Mouse (Mus musculus): ENCODE results near the gene Chac1. TPM values are rescaled to one million over a fixed set of nuclear protein-coding genes. Genes with fewer than 3 reads are reported as not detected.

Gene Chac1
- polyA plus RNA-seq, 1 experiment from 2014 or later, result 1.7 TPM

DNA sequence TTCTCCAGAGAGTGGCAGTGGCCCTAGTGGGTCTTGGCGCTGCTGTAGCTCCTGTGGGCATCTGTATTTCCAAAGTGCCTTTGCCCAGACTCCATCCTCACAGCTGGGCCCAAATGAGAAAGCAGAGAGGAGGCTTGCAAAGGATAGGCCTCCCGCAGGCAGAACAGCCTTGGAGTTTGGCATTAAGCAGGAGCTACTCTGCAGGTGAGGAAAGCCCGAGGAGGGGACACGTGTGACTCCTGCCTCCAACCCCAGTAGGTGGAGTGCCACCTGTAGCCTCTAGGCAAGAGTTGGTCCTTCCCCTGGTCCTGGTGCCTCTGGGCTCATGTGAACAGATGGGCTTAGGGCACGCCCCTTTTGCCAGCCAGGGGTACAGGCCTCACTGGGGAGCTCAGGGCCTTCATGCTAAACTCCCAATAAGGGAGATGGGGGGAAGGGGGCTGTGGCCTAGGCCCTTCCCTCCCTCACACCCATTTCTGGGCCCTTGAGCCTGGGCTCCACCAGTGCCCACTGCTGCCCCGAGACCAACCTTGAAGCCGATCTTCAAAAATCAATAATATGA is 16.0 kb upstream of the Chac1 start:
- Histone ChIP-seq H3K27ac (ENCODE audit: low read length) (no peak overlapping the region), H3K27me3 (ENCODE audit: control insufficient read depth, insufficient read depth, low read depth, low read length) (no peaks in the 10 kb centered on the region), H3K4me3 (ENCODE audit: low read length) (no peak overlapping the region), H3K4me2 (ENCODE audit: low read depth, low read length) (0 out of 2 replicates have a peak overlapping the region, but pooled peaks have one; percentile 5), H3K9ac (ENCODE audit: low read length) (no peak overlapping the region), H3K36me3 (ENCODE audit: control insufficient read depth, insufficient read depth, low read length) (no peaks in the 10 kb centered on the region; the same call in 1 of the 2 replicates), H3K4me1 (replicated peaks; ENCODE audit: control insufficient read depth, insufficient read depth, low read length) (peaks cover 24% of the 10 kb centered on the region), H3K9me3 (ENCODE audit: control insufficient read depth, low read length) (no peaks in the 10 kb centered on the region)
- no peak for ATAC-seq (ENCODE audit: low read depth)
- WGBS, result 71% methylated on average over 7 of the region's 7 CpGs

GRCm38 (mm10) chr2:119335535-119335934 is 15.5 kb upstream of the Chac1 start:
- no peak for ATAC-seq (ENCODE audit: low read depth)
- Histone ChIP-seq H3K9ac (ENCODE audit: low read length) (no peak overlapping the region), H3K36me3 (ENCODE audit: control insufficient read depth, insufficient read depth, low read length) (no peaks in the 10 kb centered on the region; the same call in 1 of the 2 replicates), H3K4me3 (ENCODE audit: low read length) (no peak overlapping the region), H3K9me3 (ENCODE audit: control insufficient read depth, low read length) (no peaks in the 10 kb centered on the region), H3K27me3 (ENCODE audit: control insufficient read depth, insufficient read depth, low read depth, low read length) (no peaks in the 10 kb centered on the region), H3K4me1 (replicated peaks; ENCODE audit: control insufficient read depth, insufficient read depth, low read length) (peaks cover 21% of the 10 kb centered on the region), H3K4me2 (ENCODE audit: low read depth, low read length) (no peak overlapping the region), H3K27ac (ENCODE audit: low read length) (no peak overlapping the region)
- WGBS, result 53% methylated on average over 1 of the region's 1 CpGs

DNA sequence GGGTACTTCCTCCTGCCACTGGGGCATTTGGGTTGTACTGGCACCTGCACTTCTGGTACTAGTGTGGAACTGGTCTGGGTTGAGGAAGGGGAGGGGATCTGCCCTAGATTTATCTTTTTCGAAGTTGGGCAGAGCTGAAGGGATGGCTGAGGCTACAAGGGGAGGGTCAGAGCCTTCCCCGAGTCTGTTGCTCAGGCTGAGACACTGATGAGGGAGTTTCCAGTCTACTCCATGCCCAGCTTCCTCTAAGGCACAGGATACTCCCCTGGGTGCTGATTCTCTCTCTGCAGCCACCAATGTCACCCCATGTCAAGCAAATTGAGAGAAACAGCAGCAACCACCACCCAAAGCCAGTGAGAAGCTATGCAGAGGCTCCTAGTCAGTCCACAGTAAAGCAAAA is 15.0 kb upstream of the Chac1 start:
- Histone ChIP-seq H3K4me2 (ENCODE audit: low read depth, low read length) (no peak overlapping the region), H3K9me3 (ENCODE audit: control insufficient read depth, low read length) (no peaks in the 10 kb centered on the region), H3K9ac (ENCODE audit: low read length) (no peak overlapping the region), H3K36me3 (ENCODE audit: control insufficient read depth, insufficient read depth, low read length) (no peaks in the 10 kb centered on the region; the same call in 1 of the 2 replicates), H3K4me1 (replicated peaks; ENCODE audit: control insufficient read depth, insufficient read depth, low read length) (peaks cover 19% of the 10 kb centered on the region), H3K27ac (ENCODE audit: low read length) (peak overlapping the region; percentile 84), H3K27me3 (ENCODE audit: control insufficient read depth, insufficient read depth, low read depth, low read length) (no peaks in the 10 kb centered on the region), H3K4me3 (ENCODE audit: low read length) (no peak overlapping the region)
- no peak for ATAC-seq (ENCODE audit: low read depth)
- 59% methylated on average over 2 of the region's 2 CpGs for WGBS

DNA sequence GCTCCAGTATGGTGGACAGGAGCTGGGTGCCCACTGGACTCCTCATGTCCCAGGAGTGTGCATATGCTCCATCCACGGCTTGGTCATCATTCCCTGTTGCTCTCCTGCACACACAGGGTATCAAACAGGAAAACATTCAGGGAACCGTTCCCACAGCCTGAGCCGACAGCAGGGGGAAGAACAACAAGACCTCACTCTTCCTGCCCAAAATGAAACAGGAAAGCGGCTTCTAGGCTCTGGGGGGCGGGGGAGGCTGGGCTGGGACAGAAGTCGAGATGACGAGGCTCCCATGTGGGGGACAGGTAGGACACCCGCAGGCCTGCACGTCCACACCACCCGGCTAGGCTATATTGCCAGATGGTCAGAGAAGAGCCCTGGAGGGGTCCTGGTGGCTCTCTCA is 14.6 kb upstream of the Chac1 start:
- Histone ChIP-seq H3K27me3 (ENCODE audit: control insufficient read depth, insufficient read depth, low read depth, low read length) (no peaks in the 10 kb centered on the region), H3K4me2 (ENCODE audit: low read depth, low read length) (no peak overlapping the region), H3K27ac (ENCODE audit: low read length) (peak overlapping the region; percentile 84), H3K4me3 (ENCODE audit: low read length) (no peak overlapping the region), H3K9ac (ENCODE audit: low read length) (no peak overlapping the region), H3K9me3 (ENCODE audit: control insufficient read depth, low read length) (no peaks in the 10 kb centered on the region), H3K36me3 (ENCODE audit: control insufficient read depth, insufficient read depth, low read length) (no peaks in the 10 kb centered on the region; the same call in 1 of the 2 replicates), H3K4me1 (replicated peaks; ENCODE audit: control insufficient read depth, insufficient read depth, low read length) (peaks cover 19% of the 10 kb centered on the region)
- 0 out of 2 replicates have a peak, but pooled peaks have one; percentile 15 for ATAC-seq (ENCODE audit: low read depth)
- 52% methylated on average over 10 of the region's 10 CpGs for WGBS

DNA sequence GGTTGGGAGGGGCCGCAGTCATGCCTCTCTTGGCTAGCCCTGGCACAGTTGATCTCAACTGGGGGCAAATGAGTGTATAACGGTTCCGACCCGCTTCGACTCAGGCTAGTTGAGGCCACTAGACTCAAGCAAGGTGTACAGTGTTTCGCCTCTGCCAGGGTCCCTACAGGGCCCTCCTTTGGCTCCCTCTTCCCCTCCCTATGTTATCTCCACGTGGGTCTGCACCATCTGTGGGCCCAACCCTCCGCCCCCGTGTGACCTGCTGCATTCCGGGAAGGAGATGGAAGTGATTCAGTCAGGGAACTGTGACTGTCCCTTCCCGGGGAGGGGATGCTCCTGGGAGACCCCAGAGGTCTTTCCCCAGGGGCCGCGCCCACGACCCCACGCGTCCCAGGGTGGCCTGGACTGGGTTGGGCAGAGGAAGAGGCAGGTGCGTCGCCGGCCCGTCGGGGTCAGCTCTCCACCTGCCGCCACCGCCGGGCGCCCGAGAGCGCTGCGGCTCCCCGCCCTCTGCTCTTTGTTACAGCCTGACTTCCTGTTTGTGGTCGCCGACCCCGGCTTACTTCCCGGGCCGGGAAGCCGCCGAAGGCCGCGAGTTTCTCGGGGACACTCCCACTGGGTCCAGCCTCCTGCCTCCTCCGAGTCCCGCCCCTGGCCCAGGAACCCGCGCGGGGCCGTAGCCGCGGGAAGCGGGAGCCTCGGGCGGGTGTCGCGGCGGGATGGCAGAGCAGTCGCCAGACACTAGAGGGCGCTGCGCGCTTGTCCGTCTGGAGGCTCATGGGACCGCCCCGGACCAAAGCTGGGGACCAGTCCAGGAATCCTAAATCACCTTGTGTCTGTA is 13.4 kb upstream of the Chac1 start:
- H3K27ac ChIP-seq (ENCODE audit: low read length), result peak overlapping the region; percentile 84
- no peaks in the 10 kb centered on the region; the same call in 1 of the 2 replicates for H3K36me3 ChIP-seq (ENCODE audit: control insufficient read depth, insufficient read depth, low read length)
- peak overlapping the region; percentile 62 for H3K4me3 ChIP-seq (ENCODE audit: low read length)
- H3K9me3 ChIP-seq (ENCODE audit: control insufficient read depth, low read length), result no peaks in the 10 kb centered on the region
- H3K27me3 ChIP-seq (ENCODE audit: control insufficient read depth, insufficient read depth, low read depth, low read length), result no peaks in the 10 kb centered on the region
- H3K9ac ChIP-seq (ENCODE audit: low read length), result peak overlapping the region; percentile 76
- WGBS, result 6% methylated on average over 49 of the region's 60 CpGs
- ATAC-seq (ENCODE audit: low read depth), result peak; percentile 90
- peaks cover 19% of the 10 kb centered on the region for H3K4me1 ChIP-seq (replicated peaks; ENCODE audit: control insufficient read depth, insufficient read depth, low read length)
- H3K4me2 ChIP-seq (ENCODE audit: low read depth, low read length), result peak overlapping the region; percentile 84

GRCm38 (mm10) chr2:119344537-119345138 is 6.4 kb upstream of the Chac1 start:
- H3K9ac ChIP-seq (ENCODE audit: low read length), result no peak overlapping the region
- H3K9me3 ChIP-seq (ENCODE audit: control insufficient read depth, low read length), result no peaks in the 10 kb centered on the region
- no peak for ATAC-seq (ENCODE audit: low read depth)
- H3K4me1 ChIP-seq (replicated peaks; ENCODE audit: control insufficient read depth, insufficient read depth, low read length), result no peaks in the 10 kb centered on the region
- 29% methylated on average over 6 of the region's 6 CpGs for WGBS
- H3K27me3 ChIP-seq (ENCODE audit: control insufficient read depth, insufficient read depth, low read depth, low read length), result no peaks in the 10 kb centered on the region
- H3K4me2 ChIP-seq (ENCODE audit: low read depth, low read length), result no peak overlapping the region
- H3K27ac ChIP-seq (ENCODE audit: low read length), result peak overlapping the region; percentile 27; the same call in 1 of the 2 replicates
- no peaks in the 10 kb centered on the region for H3K36me3 ChIP-seq (ENCODE audit: control insufficient read depth, insufficient read depth, low read length)
- no peak overlapping the region for H3K4me3 ChIP-seq (ENCODE audit: low read length)

- no peak for ATAC-seq (ENCODE audit: low read depth)
- H3K27ac ChIP-seq (ENCODE audit: low read length), result no peak overlapping the region
- peaks cover 6% of the 10 kb centered on the region; the same call in 1 of the 2 replicates for H3K4me1 ChIP-seq (replicated peaks; ENCODE audit: control insufficient read depth, insufficient read depth, low read length)
- H3K4me3 ChIP-seq (ENCODE audit: low read length), result no peak overlapping the region
- no peak overlapping the region for H3K9ac ChIP-seq (ENCODE audit: low read length)
- H3K4me2 ChIP-seq (ENCODE audit: low read depth, low read length), result no peak overlapping the region
- no peaks in the 10 kb centered on the region for H3K36me3 ChIP-seq (ENCODE audit: control insufficient read depth, insufficient read depth, low read length)
- no peaks in the 10 kb centered on the region for H3K9me3 ChIP-seq (ENCODE audit: control insufficient read depth, low read length)
- 85% methylated on average over 8 of the region's 8 CpGs for WGBS
- H3K27me3 ChIP-seq (ENCODE audit: control insufficient read depth, insufficient read depth, low read depth, low read length), result peaks cover 7% of the 10 kb centered on the region
Measured at GRCm38 (mm10) chr2:119353707-119354106, 2.7 kb downstream of the Chac1 start.

DNA sequence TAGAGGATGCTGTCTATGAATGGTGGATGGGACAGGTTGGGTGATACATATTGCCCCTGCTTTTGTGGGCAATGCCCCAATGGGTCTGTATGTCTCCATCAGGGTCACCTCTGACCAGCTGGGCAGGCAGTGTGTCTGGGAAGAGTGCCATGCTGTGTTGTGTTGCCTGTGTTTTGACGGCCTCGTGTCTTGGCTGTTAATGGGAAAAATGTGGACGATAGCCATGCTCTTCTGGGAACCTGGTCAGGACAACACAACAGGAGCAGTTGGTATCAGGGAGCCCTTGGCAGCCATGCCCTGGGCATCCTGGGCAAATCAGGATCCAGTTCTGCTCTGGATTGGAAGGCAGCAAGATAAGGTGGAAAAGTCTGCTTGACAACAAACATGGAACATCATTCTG is 4.1 kb downstream of the Chac1 start:
- ATAC-seq (ENCODE audit: low read depth), result no peak
- H3K9ac ChIP-seq (ENCODE audit: low read length), result no peak overlapping the region
- no peak overlapping the region for H3K4me3 ChIP-seq (ENCODE audit: low read length)
- H3K27me3 ChIP-seq (ENCODE audit: control insufficient read depth, insufficient read depth, low read depth, low read length), result peaks cover 7% of the 10 kb centered on the region
- H3K4me2 ChIP-seq (ENCODE audit: low read depth, low read length), result no peak overlapping the region
- 67% methylated on average over 3 of the region's 3 CpGs for WGBS
- no peak overlapping the region for H3K27ac ChIP-seq (ENCODE audit: low read length)
- peaks cover 6% of the 10 kb centered on the region; the same call in 1 of the 2 replicates for H3K4me1 ChIP-seq (replicated peaks; ENCODE audit: control insufficient read depth, insufficient read depth, low read length)
- H3K36me3 ChIP-seq (ENCODE audit: control insufficient read depth, insufficient read depth, low read length), result no peaks in the 10 kb centered on the region
- no peaks in the 10 kb centered on the region for H3K9me3 ChIP-seq (ENCODE audit: control insufficient read depth, low read length)

DNA sequence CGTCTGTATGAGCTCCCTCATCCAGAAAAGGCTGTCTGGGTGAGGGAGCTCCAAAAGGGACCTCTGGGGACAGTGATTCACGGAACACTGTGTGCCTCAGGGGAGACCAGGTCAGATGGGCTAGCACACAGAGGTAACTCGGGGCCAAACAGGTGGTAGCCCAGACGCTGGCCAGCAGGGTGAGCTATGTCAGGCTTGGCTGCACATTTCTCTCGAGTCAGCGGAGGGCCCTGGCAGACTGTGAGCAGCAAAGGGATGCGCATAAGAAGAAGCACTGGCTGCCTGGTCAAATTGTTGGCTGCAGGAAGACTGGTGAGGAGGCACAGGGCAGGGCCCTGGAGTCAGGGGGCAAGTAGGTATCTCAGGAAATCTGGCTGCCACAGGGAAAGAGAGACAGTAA is 4.6 kb downstream of the Chac1 start:
- Histone ChIP-seq H3K27me3 (ENCODE audit: control insufficient read depth, insufficient read depth, low read depth, low read length) (peaks cover 7% of the 10 kb centered on the region), H3K4me3 (ENCODE audit: low read length) (no peak overlapping the region), H3K36me3 (ENCODE audit: control insufficient read depth, insufficient read depth, low read length) (no peaks in the 10 kb centered on the region), H3K9ac (ENCODE audit: low read length) (no peak overlapping the region), H3K4me2 (ENCODE audit: low read depth, low read length) (no peak overlapping the region), H3K4me1 (replicated peaks; ENCODE audit: control insufficient read depth, insufficient read depth, low read length) (peaks cover 4% of the 10 kb centered on the region; the same call in 1 of the 2 replicates), H3K27ac (ENCODE audit: low read length) (no peak overlapping the region), H3K9me3 (ENCODE audit: control insufficient read depth, low read length) (no peaks in the 10 kb centered on the region)
- ATAC-seq (ENCODE audit: low read depth), result no peak
- 29% methylated on average over 7 of the region's 7 CpGs for WGBS
